Mouse (Mus musculus) embryo, embryonic 11.5 days (tissue): ENCODE data around the gene Muc20.

Experiments used
- DNase-seq: peaks from one replicate; pipeline ENCODE4 v3.0.0-alpha.2; 2012; ENCODE audit warnings: low read depth, low spot score

Muc20 gene

DNA sequence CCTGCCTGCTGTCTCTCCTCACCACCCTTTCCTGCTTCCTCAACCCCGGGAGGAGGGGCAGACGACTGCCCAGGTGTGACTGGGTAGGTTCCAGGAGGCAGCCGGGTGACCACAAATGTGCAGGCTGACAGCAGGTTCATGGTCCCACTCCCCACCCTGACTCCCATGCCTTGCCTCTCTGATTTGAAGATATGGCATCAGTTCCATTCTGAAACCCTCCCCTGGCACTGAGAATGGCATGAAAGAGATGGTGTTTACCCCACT is at the start of gene Muc20:
TSS of gene Muc20 (minus strand) at position 10 of the 264 bp plus-strand sequence.
- DNase-seq: no peak

GRCm38 (mm10) chr16:32831501-32831900 is 34.3 kb upstream of the Muc20 start:
- no peak for DNase-seq

DNA sequence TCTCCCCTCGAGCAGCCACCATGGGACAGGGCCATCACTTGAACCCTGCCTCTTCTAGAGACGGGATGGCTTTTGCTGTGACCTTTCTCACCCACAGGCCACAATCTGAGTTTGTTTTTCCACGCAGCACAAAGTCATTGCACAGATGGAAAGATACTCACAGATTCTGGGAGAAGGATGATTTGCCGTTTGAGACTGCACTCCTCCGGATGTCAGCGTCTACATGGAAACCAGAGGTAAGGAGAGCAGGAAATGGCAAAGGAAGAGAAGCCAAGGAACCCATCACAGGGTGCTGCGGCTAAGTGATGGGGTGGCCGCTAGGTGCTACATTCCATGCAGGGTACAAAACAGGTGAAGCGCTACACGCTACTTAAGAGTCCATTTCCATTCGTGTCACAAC is 31.9 kb upstream of the Muc20 start:
- DNase-seq: no peak

DNA sequence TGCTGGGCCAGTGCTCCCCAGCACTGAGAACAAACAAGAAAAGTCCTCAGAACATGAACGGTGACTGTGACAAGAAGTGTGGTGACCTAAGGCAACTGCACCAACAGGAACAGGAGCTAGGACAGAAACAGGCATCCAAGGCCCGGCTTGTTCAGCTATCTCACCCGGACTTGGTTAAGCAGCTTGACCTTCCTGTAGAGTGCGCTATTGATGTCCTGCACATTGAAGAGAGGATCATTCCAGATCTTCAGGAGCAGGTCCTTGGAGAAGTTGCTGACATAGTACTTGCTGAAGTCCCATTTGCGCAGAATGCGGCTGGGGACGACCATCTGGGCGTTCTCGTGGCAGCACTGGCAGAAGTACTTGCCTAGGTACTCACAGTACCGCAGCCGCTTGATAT is 29.3 kb upstream of the Muc20 start:
- DNase-seq: no peak

DNA sequence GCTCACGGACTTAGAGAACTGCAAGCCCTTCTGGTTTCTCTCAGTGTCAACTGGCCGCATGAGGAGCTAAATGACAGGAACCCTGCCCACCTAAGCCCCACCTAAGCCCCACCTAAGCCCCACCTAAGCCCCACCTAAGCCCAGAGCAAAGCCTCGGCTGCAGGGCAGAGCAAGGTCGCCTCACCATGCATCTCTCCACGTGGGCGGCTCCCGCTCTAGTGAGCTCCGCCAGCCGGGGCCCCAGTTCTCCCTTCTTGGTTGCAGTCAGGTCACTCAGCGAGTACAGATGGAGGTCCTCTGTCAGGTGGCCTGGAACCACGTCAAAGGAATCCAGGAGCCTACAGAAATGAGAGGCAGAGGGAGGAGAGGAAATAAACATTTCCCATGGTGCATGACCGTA is 28.1 kb upstream of the Muc20 start:
- DNase-seq: no peak

DNA sequence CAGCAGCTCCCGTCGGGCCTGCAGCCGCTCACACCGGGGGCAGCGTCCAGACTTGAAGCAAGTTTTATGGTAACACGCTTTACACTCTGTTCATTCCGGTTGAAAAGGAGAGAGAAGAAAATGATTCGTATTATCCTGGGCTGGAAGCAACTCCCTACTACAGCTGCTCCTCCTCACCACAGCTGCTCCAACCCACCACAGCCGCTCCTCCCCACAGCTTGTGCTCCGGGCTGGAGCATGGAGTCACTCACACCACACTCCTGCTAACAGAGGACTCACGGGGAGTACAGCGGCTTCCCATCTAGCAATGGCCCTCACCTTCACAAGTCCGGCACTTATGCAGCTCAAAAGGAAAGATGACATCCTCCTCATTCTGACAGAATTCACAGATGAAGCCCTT is 26.8 kb upstream of the Muc20 start:
- no peak for DNase-seq

- DNase-seq: no peak
These were observed 26.3 kb upstream of the Muc20 start for GRCm38 (mm10) chr16:32823487-32823886.

DNA sequence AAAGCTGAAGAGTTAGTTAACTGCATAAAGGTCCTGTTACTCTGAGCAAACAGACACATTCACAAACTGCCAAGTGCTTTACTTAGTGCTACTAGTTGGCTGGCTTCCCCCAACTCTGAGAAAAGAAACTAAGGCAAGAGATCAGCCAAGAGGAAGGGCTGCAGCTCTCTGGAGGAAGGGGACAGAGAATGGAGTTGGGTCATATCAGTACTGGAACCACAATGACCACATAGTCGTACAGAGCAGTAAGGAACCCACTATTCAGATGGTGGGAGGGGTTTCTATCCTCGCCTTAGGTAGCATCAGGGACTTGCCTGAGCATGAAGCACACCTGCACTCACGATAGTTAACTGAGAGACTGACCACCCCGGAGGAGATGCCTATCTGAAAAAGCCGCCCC is 25.6 kb upstream of the Muc20 start:
- DNase-seq: no peak

DNA sequence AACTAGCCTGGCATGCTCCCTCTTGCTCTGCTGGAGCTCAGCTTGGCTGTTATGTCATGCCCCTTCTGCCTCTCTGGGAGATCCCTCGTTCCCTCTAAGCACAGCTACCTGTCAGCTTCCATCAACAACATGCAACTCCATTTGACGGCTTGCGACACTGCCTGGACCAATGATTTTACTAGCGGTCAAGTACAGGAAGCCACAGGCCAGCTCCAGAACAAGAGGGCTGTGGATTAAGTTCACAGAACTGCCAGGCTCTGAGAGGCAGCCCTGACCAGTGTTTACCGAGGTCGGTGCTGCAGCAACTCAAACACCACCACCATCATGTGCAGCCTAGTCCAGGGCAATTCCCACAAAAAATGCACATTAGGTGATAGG is 25.2 kb upstream of the Muc20 start:
- DNase-seq: no peak

- no peak for DNase-seq
These were observed 24.7 kb upstream of the Muc20 start for GRCm38 (mm10) chr16:32821772-32822449.

DNA sequence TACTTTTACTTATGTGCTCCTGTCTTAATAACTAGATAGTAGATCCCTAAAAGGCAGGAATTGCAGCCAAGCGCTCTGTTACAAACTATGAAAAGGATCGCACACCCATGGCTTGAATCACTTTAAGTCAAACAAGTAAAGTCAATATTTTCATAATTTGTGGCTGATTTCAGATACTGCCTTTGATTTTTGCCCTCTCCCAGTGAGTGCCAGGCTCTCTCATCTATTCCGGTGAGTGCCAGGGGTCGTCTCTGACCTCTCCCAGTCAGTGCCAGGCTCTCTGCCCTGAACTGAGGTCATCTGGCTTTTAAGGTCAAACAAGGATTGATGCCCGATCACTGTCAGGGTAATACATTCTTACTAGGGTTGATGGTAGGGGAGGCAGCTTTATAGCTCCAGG is 21.2 kb upstream of the Muc20 start:
- no peak for DNase-seq

GRCm38 (mm10) chr16:32818036-32818435 is 20.8 kb upstream of the Muc20 start:
- no peak for DNase-seq

GRCm38 (mm10) chr16:32815160-32815605 is 17.9 kb upstream of the Muc20 start:
- DNase-seq: peak; percentile 23

GRCm38 (mm10) chr16:32814539-32814938 is 17.3 kb upstream of the Muc20 start:
- no peak for DNase-seq

DNA sequence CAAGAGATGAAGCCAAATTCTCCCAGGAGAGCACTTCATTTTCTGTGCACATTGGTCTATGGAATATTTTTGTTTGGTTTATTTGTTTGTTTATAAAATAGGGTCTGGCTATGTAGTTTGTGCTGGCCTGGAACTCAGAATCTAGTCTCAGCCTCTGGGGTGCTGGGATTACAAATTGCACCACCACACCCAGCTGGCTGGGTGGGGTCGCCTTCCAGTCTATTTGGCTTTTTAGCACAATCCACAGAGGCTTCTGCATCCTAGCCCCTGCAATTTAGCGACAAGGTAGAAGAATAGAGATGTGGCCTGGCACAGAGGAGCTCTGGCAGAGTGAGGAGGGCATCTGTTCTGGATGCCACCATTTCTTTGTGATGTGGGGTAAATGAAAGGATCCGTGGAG is 16.5 kb upstream of the Muc20 start:
- DNase-seq: no peak

- no peak for DNase-seq
These were observed 16.1 kb upstream of the Muc20 start for GRCm38 (mm10) chr16:32813362-32813761.

- peak; percentile 77 for DNase-seq
These were observed 15.7 kb upstream of the Muc20 start for GRCm38 (mm10) chr16:32812888-32813361.

DNA sequence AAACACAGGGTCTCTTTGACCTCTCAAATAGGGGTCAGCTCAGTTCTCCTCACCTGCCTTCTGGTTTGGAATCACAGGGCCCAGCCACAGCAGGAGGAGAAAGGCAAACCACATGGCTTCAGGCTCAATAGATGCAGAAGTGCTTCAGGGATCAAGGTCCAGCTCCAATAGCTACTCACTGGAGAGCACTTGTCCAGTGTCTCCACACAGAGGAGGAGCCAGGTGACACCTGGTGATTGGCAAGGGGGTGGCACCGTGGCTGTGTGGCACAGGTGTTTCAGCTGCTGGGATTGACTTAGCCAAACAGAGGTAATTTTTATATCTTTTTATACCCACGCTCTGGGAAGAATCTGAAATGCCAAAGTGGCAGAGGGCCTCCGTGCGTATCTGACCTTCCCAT is 13.1 kb upstream of the Muc20 start, which contains the start of gene Smbd1:
TSS of gene Smbd1 (minus strand) at position 157 of the 400 bp plus-strand sequence.
- no peak for DNase-seq

DNA sequence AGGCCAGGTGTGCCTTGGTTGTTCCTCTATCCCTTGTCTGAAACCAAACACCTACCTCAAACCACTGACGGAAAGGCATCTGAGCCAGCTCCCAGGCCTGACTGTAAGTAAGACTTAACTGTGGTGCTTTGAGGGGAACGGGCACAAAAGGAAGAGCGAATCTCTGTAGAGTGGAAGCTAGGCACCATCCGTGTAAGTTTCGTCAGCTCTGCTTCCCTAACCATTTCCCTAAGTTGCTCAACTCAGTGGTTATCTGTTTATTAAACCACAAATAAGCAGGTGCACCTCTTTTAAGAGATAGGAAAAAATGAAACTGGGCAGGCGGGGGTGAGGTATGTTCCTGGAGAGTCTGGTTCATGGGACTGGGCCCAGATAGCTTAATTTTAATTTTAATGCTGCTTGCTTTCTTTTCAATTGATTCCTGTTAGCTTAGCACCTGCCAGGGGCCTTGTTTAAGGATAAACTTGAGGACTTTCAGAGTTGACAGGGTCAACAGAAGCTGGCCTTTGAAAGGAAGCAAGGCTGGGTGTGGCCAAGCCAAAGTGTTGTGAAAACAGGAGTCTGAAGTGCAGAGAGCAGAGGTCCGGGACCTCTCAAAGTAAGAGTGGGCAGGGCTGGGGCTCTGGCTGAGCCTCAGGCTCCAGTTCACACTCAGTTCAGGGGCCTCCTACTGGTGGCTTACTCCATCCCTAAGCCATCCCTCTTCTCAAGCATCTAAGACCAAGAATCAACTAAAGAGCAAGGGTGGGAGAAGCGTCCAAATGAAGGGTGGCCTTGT is 10.4 kb upstream of the Muc20 start:
- DNase-seq: no peak

DNA sequence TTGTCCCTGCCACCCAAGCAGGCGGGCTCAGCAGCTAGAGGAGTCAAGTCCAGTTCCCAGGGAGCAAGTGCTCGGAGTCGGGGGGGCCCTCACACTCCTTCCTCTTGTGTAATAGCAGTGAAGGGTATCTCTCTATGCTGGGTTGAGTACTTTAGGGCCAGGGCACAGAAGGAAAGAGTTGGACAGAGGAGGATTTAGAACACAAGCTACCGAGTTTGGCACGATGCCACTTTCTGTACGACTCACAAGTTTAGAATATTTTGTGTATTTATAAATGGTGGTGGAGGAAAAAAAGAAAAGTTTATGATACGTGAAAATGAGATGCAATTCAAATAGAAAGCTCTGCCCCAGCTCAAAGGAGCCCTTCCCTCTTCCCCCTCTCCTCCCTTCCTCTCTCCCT is 7.9 kb upstream of the Muc20 start:
- no peak for DNase-seq

DNA sequence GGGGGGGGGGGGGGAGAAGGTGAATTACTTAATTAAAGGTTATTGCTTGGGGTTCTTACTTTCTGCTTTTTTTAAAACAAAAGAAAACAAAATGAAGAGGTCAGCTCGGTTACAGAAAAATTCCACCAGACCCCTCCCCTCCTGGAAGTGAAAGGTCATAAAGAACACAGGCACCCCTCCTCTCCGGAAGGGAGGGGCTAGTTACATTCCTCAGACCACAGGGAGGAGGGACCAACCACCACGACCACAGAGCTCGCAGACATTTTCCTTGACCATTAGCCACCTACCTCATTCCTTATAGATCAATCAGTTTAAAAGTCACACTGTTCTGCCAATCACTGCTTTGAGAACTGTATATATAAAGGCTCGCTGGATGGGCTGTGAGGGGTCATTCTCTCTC is 6.7 kb upstream of the Muc20 start:
- no peak for DNase-seq

DNA sequence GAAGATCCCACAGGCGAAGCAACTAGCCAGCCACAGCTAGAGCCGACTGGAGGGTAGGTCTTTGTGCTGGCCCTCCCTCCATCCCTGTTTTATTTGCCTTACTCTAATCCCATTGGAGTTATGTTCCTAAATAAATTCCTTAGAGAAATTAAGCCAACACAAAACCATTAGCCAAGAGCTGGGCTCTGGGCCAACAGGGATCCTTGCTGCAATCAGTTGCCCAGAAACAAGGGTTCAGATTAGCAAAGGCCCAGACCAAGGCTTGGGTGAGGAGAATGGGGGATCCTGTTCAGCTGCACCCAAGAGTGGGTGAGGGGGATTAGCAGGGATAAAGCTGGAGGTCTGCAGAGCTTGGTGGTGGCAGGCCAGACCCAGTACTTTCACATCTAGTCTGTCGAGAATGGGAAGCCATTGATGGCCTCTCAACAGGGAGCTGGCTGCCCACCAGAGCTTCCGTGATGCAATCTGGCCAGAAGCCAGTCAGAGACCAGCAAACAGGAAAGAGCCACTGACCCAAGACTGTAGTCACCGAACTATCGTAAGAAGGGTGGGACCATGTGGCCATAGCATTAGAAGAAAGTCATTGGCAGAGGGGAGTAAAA is 6.1 kb upstream of the Muc20 start:
- DNase-seq: no peak
